Mouse (Mus musculus) brown adipose tissue, adult 24 weeks (tissue): ENCODE results near the gene Ctcf. TPM values are rescaled to one million over a fixed set of nuclear protein-coding genes. Genes with fewer than 3 reads are reported as not detected.

Source experiments
- H3K27ac ChIP-seq: fragments of 200-500 bp; replicated peaks from 2 replicates; pipeline ENCODE4 v1.5.1; 2012; ENCODE audit warnings: low read depth, mild to moderate bottlenecking, low read length
- H3K4me1 ChIP-seq: fragments of 200-500 bp; 2 replicates; pipeline ENCODE4 v1.6.1; 2012; ENCODE audit warnings: low read length, mixed read lengths; ENCODE audit not compliant: control insufficient read depth, insufficient read depth, insufficient read length
- H3K4me3 ChIP-seq: fragments of 200-500 bp; 2 replicates; pipeline ENCODE4 v1.5.1; 2012; ENCODE audit warnings: low read depth, mild to moderate bottlenecking, low read length, moderate library complexity; ENCODE audit not compliant: insufficient read depth
- polyA plus RNA-seq: library from polyadenylated mRNA; stranded (reverse); fragments of >200 nt; gene quantifications from 2 replicates; pipeline ENCODE4 v1.2.4, GENCODE M21; 2012; ENCODE audit not compliant: missing spikeins, insufficient read depth, insufficient read length

Gene Ctcf
- polyA plus RNA-seq, 1 experiment = 22.9 TPM

GRCm38 (mm10) chr8:105661167-105661566 is 24.8 kb downstream of the Ctcf start:
- no peak overlapping the region for H3K27ac ChIP-seq
- no peak overlapping the region for H3K4me3 ChIP-seq
- H3K4me1 ChIP-seq = no peaks in the 10 kb centered on the region

- no peaks in the 10 kb centered on the region for H3K4me1 ChIP-seq
- H3K4me3 ChIP-seq = no peak overlapping the region
- no peak overlapping the region for H3K27ac ChIP-seq
Measured at GRCm38 (mm10) chr8:105677891-105678290, 41.5 kb downstream of the Ctcf start.

- Histone ChIP-seq H3K27ac (no peak overlapping the region), H3K4me3 (no peak overlapping the region), H3K4me1 (no peaks in the 10 kb centered on the region)
Measured at GRCm38 (mm10) chr8:105685325-105685724, 49.0 kb downstream of the Ctcf start.

GRCm38 (mm10) chr8:105685796-105686308 is 49.5 kb downstream of the Ctcf start, which contains the start of gene Carmil2:
Carmil2 (plus strand) TSS chr8:105686274.
- no peaks in the 10 kb centered on the region for H3K4me1 ChIP-seq
- H3K4me3 ChIP-seq = peak within 1 kb of the TSS; percentile 27; the same call in 1 of the 2 replicates
- no peak within 1 kb of the TSS for H3K27ac ChIP-seq

- Histone ChIP-seq H3K27ac (no peak overlapping the region), H3K4me1 (no peaks in the 10 kb centered on the region), H3K4me3 (no peak overlapping the region)
Measured at GRCm38 (mm10) chr8:105686551-105686950, 50.2 kb downstream of the Ctcf start.

- Histone ChIP-seq H3K4me1 (no peaks in the 10 kb centered on the region), H3K27ac (no peak overlapping the region), H3K4me3 (no peak overlapping the region)
Measured at GRCm38 (mm10) chr8:105687512-105687911, 51.1 kb downstream of the Ctcf start.

GRCm38 (mm10) chr8:105688242-105688752 is 51.9 kb downstream of the Ctcf start:
- no peak overlapping the region for H3K27ac ChIP-seq
- no peaks in the 10 kb centered on the region for H3K4me1 ChIP-seq

GRCm38 (mm10) chr8:105689256-105689982 is 53.1 kb downstream of the Ctcf start:
- no peak overlapping the region for H3K4me3 ChIP-seq
- H3K4me1 ChIP-seq = 0 out of 2 replicates have a peak, but pooled peaks cover 3% of the 10 kb centered on the region
- H3K27ac ChIP-seq = no peak overlapping the region

More at GRCm38 (mm10) chr8:105688242-105688752, 51.9 kb downstream of the Ctcf start:
- no peak overlapping the region for H3K4me3 ChIP-seq

GRCm38 (mm10) chr8:105689983-105690360 is 53.6 kb downstream of the Ctcf start:
- Histone ChIP-seq H3K4me1 (0 out of 2 replicates have a peak, but pooled peaks cover 4% of the 10 kb centered on the region), H3K27ac (no peak overlapping the region), H3K4me3 (no peak overlapping the region)

- H3K4me3 ChIP-seq = no peak overlapping the region
- H3K4me1 ChIP-seq = 0 out of 2 replicates have a peak, but pooled peaks cover 4% of the 10 kb centered on the region
- no peak overlapping the region for H3K27ac ChIP-seq
Measured at GRCm38 (mm10) chr8:105690978-105691377, 54.6 kb downstream of the Ctcf start.

- Histone ChIP-seq H3K4me1 (0 out of 2 replicates have a peak, but pooled peaks cover 4% of the 10 kb centered on the region), H3K27ac (no peak overlapping the region), H3K4me3 (no peak overlapping the region)
Measured at GRCm38 (mm10) chr8:105692449-105693182, 56.2 kb downstream of the Ctcf start.

GRCm38 (mm10) chr8:105693648-105694047 is 57.3 kb downstream of the Ctcf start:
- Histone ChIP-seq H3K4me3 (peak overlapping the region; percentile 22), H3K27ac (no peak overlapping the region), H3K4me1 (0 out of 2 replicates have a peak, but pooled peaks cover 4% of the 10 kb centered on the region)

GRCm38 (mm10) chr8:105694051-105694799 is 57.9 kb downstream of the Ctcf start:
- Histone ChIP-seq H3K27ac (no peak overlapping the region), H3K4me1 (0 out of 2 replicates have a peak, but pooled peaks cover 4% of the 10 kb centered on the region), H3K4me3 (peak overlapping the region; percentile 22)

- Histone ChIP-seq H3K27ac (no peak overlapping the region), H3K4me1 (peaks cover 6% of the 10 kb centered on the region; the same call in 1 of the 2 replicates), H3K4me3 (no peak overlapping the region)
Measured at GRCm38 (mm10) chr8:105695080-105695780, 58.9 kb downstream of the Ctcf start.
